Mouse (Mus musculus) thymus, postnatal 10 days (tissue): ENCODE results near the gene Gm11634.
"Not testable (repeated sequence)": the region's sequence is repeated elsewhere in the genome, so short reads cannot be mapped to it uniquely, and the experiment has no call there.

ENCODE experiments used
- DNase-seq, 2 experiments: peaks; one replicate each; pipeline ENCODE4 v3.0.0; 2021; ENCODE audit warnings: low spot score in 2 of 2

The Gm11634 gene

GRCm38 (mm10) chr11:101616948-101617767 lies 18.1 kb upstream of the Gm11634 start:
- no peak for DNase-seq

- DNase-seq, result no peak
Observed at GRCm38 (mm10) chr11:101616104-101616503, 17.0 kb upstream of the Gm11634 start.

GRCm38 (mm10) chr11:101615380-101615779 lies 16.3 kb upstream of the Gm11634 start:
- DNase-seq, result no peak

- DNase-seq, result no peak
Observed at GRCm38 (mm10) chr11:101614116-101614515, 15.1 kb upstream of the Gm11634 start.

- DNase-seq, result no peak
Observed at GRCm38 (mm10) chr11:101613596-101613995, 14.5 kb upstream of the Gm11634 start.

- no peak for DNase-seq
Observed at GRCm38 (mm10) chr11:101610445-101610844, 11.4 kb upstream of the Gm11634 start.

- DNase-seq, result not testable (repeated sequence)
Observed at GRCm38 (mm10) chr11:101607134-101607533, 8.1 kb upstream of the Gm11634 start.

- DNase-seq, result peak; percentile 59 to 80
Observed at GRCm38 (mm10) chr11:101604531-101605453, 5.7 kb upstream of the Gm11634 start.

GRCm38 (mm10) chr11:101604116-101604515 lies 5.1 kb upstream of the Gm11634 start:
- no peak for DNase-seq

- peak in 1 of 2 experiments; percentile 66 for DNase-seq
Observed at GRCm38 (mm10) chr11:101602491-101602890, 3.4 kb upstream of the Gm11634 start.

- no peak for DNase-seq
Observed at GRCm38 (mm10) chr11:101589989-101590624, 8.9 kb downstream of the Gm11634 start.

- DNase-seq, result peak; percentile 16 to 61
Observed at GRCm38 (mm10) chr11:101589444-101589843, 9.6 kb downstream of the Gm11634 start.

GRCm38 (mm10) chr11:101588868-101589267 lies 10.2 kb downstream of the Gm11634 start:
- DNase-seq, result no peak

- DNase-seq, result no peak
Observed at GRCm38 (mm10) chr11:101587676-101588075, 11.4 kb downstream of the Gm11634 start.

- DNase-seq, result no peak
Observed at GRCm38 (mm10) chr11:101585805-101586204, 13.3 kb downstream of the Gm11634 start.

- DNase-seq, result not testable (repeated sequence)
Observed at GRCm38 (mm10) chr11:101585031-101585430, 14.0 kb downstream of the Gm11634 start.

GRCm38 (mm10) chr11:101583205-101583604 lies 15.9 kb downstream of the Gm11634 start:
- DNase-seq, result no peak

- peak; percentile 28 to 64 for DNase-seq
Observed at GRCm38 (mm10) chr11:101582054-101583035, 16.7 kb downstream of the Gm11634 start, which contains the start of gene Tmem106a. Tmem106a (plus strand) TSS chr11:101582242.

- no peak for DNase-seq
Observed at GRCm38 (mm10) chr11:101581081-101581764, 17.8 kb downstream of the Gm11634 start.

- DNase-seq, result no peak
Observed at GRCm38 (mm10) chr11:101576116-101576515, 22.9 kb downstream of the Gm11634 start.
